Mouse (Mus musculus) lung, postnatal 0 days (tissue): ENCODE measurements around the gene Zfp607b.

Experiments
- CTCF ChIP-seq: IDR thresholded peaks from 2 replicates; pipeline ENCODE4 v1.5.1; 2016; ENCODE audit warnings: antibody characterized with exemption, mild to moderate bottlenecking
- EP300 ChIP-seq: IDR thresholded peaks from 2 replicates; pipeline ENCODE4 v1.6.1; 2016; ENCODE audit warnings: antibody characterized with exemption, mild to moderate bottlenecking, control low read depth

- TF ChIP-seq CTCF (no peak), EP300 (no peak)
Measured at GRCm38 (mm10) chr7:27656600-27656999, 32.5 kb upstream of the Zfp607b start.
